Mouse (Mus musculus): ENCODE measurements around the gene Dnah3. TPM values are rescaled to one million over a fixed set of nuclear protein-coding genes. Genes with fewer than 3 reads are reported as not detected.
A peak's percentile ranks its signal among the peaks of the same experiment; 100 is the strongest.

Gene Dnah3
- polyA plus RNA-seq, 1 experiment from 2014 or later, result 0.11 TPM

GRCm38 (mm10) chr7:119906523-119907215 is 188.4 kb downstream of the Dnah3 start:
- Histone ChIP-seq H3K36me3 (ENCODE audit: control insufficient read depth, insufficient read depth, low read length) (no peaks in the 10 kb centered on the region), H3K27me3 (replicated peaks; ENCODE audit: control insufficient read depth, insufficient read depth, low read length) (no peaks in the 10 kb centered on the region), H3K4me2 (ENCODE audit: low read length) (no peak overlapping the region), H3K4me3 (ENCODE audit: low read depth, low read length) (no peak overlapping the region), H3K27ac (ENCODE audit: low read depth, low read length) (no peak overlapping the region), H3K9me3 (replicated peaks; ENCODE audit: control insufficient read depth, low read length) (no peaks in the 10 kb centered on the region), H3K9ac (ENCODE audit: low read length) (no peak overlapping the region), H3K4me1 (ENCODE audit: control insufficient read depth, insufficient read depth, low read length) (no peaks in the 10 kb centered on the region)
- no peak for ATAC-seq
- DNase-seq (ENCODE audit: low spot score), result no peak
- 89% methylated on average over 3 of the region's 3 CpGs for WGBS

DNA sequence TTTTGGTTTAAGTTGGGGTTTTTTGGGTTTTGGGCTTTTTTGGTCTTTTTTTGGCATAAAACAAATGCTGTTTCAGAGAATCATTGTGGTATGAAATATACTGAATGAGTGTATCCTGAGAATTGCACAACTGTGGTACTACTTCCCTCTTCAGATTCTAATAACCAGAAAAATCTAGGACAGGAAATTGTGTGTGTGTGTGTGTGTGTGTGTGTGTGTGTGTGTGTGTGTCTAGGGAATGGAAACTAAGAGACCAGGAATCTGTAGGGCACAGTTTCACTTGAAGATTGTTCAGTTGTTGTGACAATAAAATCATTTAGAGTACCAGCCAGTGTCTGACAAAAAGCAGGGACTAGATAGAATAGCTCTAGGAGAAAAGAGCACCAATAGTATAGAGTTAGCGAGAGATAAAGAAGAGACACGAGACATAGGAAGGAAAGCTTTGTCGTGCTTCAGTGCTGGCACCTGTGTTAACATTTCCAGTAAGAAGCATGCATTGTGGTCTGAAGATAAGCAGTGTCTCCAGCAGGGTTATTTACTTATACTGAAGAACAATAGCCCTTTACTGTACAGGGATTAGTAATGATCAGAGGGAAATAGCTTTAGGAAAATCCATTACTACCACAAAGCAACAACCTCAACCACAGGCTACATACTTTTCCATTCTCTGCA is 195.6 kb downstream of the Dnah3 start:
- WGBS, result 82% methylated on average over 3 of the region's 3 CpGs

GRCm38 (mm10) chr7:119898247-119898856 is 196.7 kb downstream of the Dnah3 start:
- no peak overlapping the region for H3K4me3 ChIP-seq (ENCODE audit: low read depth, low read length)
- no peaks in the 10 kb centered on the region for H3K27me3 ChIP-seq (replicated peaks; ENCODE audit: control insufficient read depth, insufficient read depth, low read length)
- no peak for DNase-seq (ENCODE audit: low spot score)
- 74% methylated on average over 1 of the region's 1 CpGs for WGBS
- H3K27ac ChIP-seq (ENCODE audit: low read depth, low read length), result no peak overlapping the region
- H3K9ac ChIP-seq (ENCODE audit: low read length), result no peak overlapping the region
- H3K4me1 ChIP-seq (ENCODE audit: control insufficient read depth, insufficient read depth, low read length), result peaks cover 12% of the 10 kb centered on the region; the same call in 1 of the 2 replicates
- no peaks in the 10 kb centered on the region for H3K36me3 ChIP-seq (ENCODE audit: control insufficient read depth, insufficient read depth, low read length)
- H3K9me3 ChIP-seq (replicated peaks; ENCODE audit: control insufficient read depth, low read length), result no peaks in the 10 kb centered on the region
- no peak overlapping the region for H3K4me2 ChIP-seq (ENCODE audit: low read length)
- ATAC-seq, result no peak

More for the DNA sequence above, 195.6 kb downstream of the Dnah3 start:
- Histone ChIP-seq H3K36me3 (ENCODE audit: control insufficient read depth, insufficient read depth, low read length) (no peaks in the 10 kb centered on the region), H3K27me3 (replicated peaks; ENCODE audit: control insufficient read depth, insufficient read depth, low read length) (no peaks in the 10 kb centered on the region), H3K27ac (ENCODE audit: low read depth, low read length) (no peak overlapping the region), H3K9ac (ENCODE audit: low read length) (no peak overlapping the region), H3K9me3 (replicated peaks; ENCODE audit: control insufficient read depth, low read length) (no peaks in the 10 kb centered on the region), H3K4me1 (ENCODE audit: control insufficient read depth, insufficient read depth, low read length) (peaks cover 6% of the 10 kb centered on the region; the same call in 1 of the 2 replicates), H3K4me2 (ENCODE audit: low read length) (no peak overlapping the region), H3K4me3 (ENCODE audit: low read depth, low read length) (no peak overlapping the region)
- DNase-seq (ENCODE audit: low spot score) (no peak), ATAC-seq (no peak)

DNA sequence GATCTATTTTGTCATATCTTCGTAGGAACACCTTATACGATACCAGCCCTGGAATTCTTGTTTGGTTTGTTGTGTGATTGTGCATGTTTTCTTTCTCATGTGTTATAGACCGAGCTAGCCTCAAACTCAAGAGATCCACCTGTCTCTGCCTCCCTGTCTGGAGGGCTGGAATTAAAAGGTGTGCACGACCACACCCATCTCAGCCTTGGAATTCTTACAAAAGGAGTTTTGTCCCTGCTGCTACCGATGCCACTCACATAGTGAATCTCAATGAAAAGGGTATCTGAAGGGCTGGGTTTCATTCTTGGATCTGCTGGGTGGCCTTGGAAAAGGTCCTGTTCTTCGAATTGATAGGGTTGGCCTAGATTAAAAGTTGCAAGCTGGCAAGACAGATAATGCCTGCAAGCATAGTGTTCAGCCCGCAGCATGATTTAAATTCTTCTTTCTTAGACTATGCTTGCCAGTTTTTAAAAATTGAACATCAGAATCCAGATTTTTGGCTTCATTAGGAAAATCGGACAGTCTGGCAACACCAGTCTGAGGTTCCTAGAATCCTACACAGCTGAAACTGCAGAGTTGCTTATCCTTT is 197.5 kb downstream of the Dnah3 start:
- no peak overlapping the region for H3K4me2 ChIP-seq (ENCODE audit: low read length)
- no peak overlapping the region for H3K9ac ChIP-seq (ENCODE audit: low read length)
- WGBS, result 93% methylated on average over 8 of the region's 8 CpGs
- H3K27ac ChIP-seq (ENCODE audit: low read depth, low read length), result no peak overlapping the region
- H3K4me3 ChIP-seq (ENCODE audit: low read depth, low read length), result no peak overlapping the region
- H3K4me1 ChIP-seq (ENCODE audit: control insufficient read depth, insufficient read depth, low read length), result peaks cover 12% of the 10 kb centered on the region; the same call in 1 of the 2 replicates
- no peaks in the 10 kb centered on the region for H3K9me3 ChIP-seq (replicated peaks; ENCODE audit: control insufficient read depth, low read length)
- no peaks in the 10 kb centered on the region for H3K27me3 ChIP-seq (replicated peaks; ENCODE audit: control insufficient read depth, insufficient read depth, low read length)
- no peak for ATAC-seq
- no peaks in the 10 kb centered on the region for H3K36me3 ChIP-seq (ENCODE audit: control insufficient read depth, insufficient read depth, low read length)
- DNase-seq (ENCODE audit: low spot score), result no peak

- ATAC-seq (peak; percentile 98), DNase-seq (ENCODE audit: low spot score) (peak; percentile 99)
- Histone ChIP-seq H3K9me3 (replicated peaks; ENCODE audit: control insufficient read depth, low read length) (no peaks in the 10 kb centered on the region), H3K27ac (ENCODE audit: low read depth, low read length) (peak within 1 kb of the TSS; percentile 93), H3K4me3 (ENCODE audit: low read depth, low read length) (peak within 1 kb of the TSS; percentile 60), H3K4me2 (ENCODE audit: low read length) (peak within 1 kb of the TSS; percentile 77), H3K4me1 (ENCODE audit: control insufficient read depth, insufficient read depth, low read length) (peaks cover 12% of the 10 kb centered on the region; the same call in 1 of the 2 replicates), H3K36me3 (ENCODE audit: control insufficient read depth, insufficient read depth, low read length) (no peaks in the 10 kb centered on the region), H3K27me3 (replicated peaks; ENCODE audit: control insufficient read depth, insufficient read depth, low read length) (no peaks in the 10 kb centered on the region), H3K9ac (ENCODE audit: low read length) (peak within 1 kb of the TSS; percentile 67)
- WGBS, result under 1% methylated on average over 63 of the region's 63 CpGs
Observed at GRCm38 (mm10) chr7:119895639-119896512, 199.2 kb downstream of the Dnah3 start, which contains the start of the genes Lyrm1 and Dcun1d3. Gene Lyrm1 (plus strand): TSS chr7:119895861. Gene Dcun1d3 (minus strand): TSS chr7:119896298.

- DNase-seq (ENCODE audit: low spot score) (no peak), ATAC-seq (peak; percentile 54)
- 3% methylated on average over 15 of the region's 15 CpGs for WGBS
- H3K27me3 ChIP-seq (replicated peaks; ENCODE audit: control insufficient read depth, insufficient read depth, low read length), result no peaks in the 10 kb centered on the region
- no peaks in the 10 kb centered on the region for H3K9me3 ChIP-seq (replicated peaks; ENCODE audit: control insufficient read depth, low read length)
- peak overlapping the region; percentile 93 for H3K27ac ChIP-seq (ENCODE audit: low read depth, low read length)
- H3K9ac ChIP-seq (ENCODE audit: low read length), result peak overlapping the region; percentile 67
- H3K4me2 ChIP-seq (ENCODE audit: low read length), result peak overlapping the region; percentile 49
- H3K4me1 ChIP-seq (ENCODE audit: control insufficient read depth, insufficient read depth, low read length), result peaks cover 12% of the 10 kb centered on the region; the same call in 1 of the 2 replicates
- peak overlapping the region; percentile 60 for H3K4me3 ChIP-seq (ENCODE audit: low read depth, low read length)
- no peaks in the 10 kb centered on the region for H3K36me3 ChIP-seq (ENCODE audit: control insufficient read depth, insufficient read depth, low read length)
Observed at GRCm38 (mm10) chr7:119894818-119895544, 200.1 kb downstream of the Dnah3 start.

GRCm38 (mm10) chr7:119892742-119893141 is 202.3 kb downstream of the Dnah3 start:
- no peaks in the 10 kb centered on the region for H3K9me3 ChIP-seq (replicated peaks; ENCODE audit: control insufficient read depth, low read length)
- H3K27me3 ChIP-seq (replicated peaks; ENCODE audit: control insufficient read depth, insufficient read depth, low read length), result no peaks in the 10 kb centered on the region
- no peaks in the 10 kb centered on the region for H3K36me3 ChIP-seq (ENCODE audit: control insufficient read depth, insufficient read depth, low read length)
- ATAC-seq, result no peak
- H3K4me1 ChIP-seq (ENCODE audit: control insufficient read depth, insufficient read depth, low read length), result peaks cover 12% of the 10 kb centered on the region; the same call in 1 of the 2 replicates
- DNase-seq (ENCODE audit: low spot score), result no peak
- WGBS, result 90% methylated on average over 4 of the region's 4 CpGs
- no peak overlapping the region for H3K4me2 ChIP-seq (ENCODE audit: low read length)
- H3K27ac ChIP-seq (ENCODE audit: low read depth, low read length), result no peak overlapping the region
- no peak overlapping the region for H3K9ac ChIP-seq (ENCODE audit: low read length)
- H3K4me3 ChIP-seq (ENCODE audit: low read depth, low read length), result no peak overlapping the region
